Mouse (Mus musculus) G1E (cell line): ENCODE data around the gene Jdp2. TPM values are rescaled to one million over a fixed set of nuclear protein-coding genes. Genes with fewer than 3 reads are reported as not detected.

Experiments used
- ATAC-seq: 2 replicates; pipeline ENCODE4 v1.8.0; 2016; ENCODE audit warnings: mild to moderate bottlenecking; ENCODE audit not compliant: insufficient number of reproducible peaks, poor library complexity, low FRiP score, severe bottlenecking; ENCODE audit errors: extremely low read depth
- DNase-seq: peaks from one replicate; pipeline ENCODE4 v3.0.0; 2012; ENCODE audit warnings: low spot score
- H3K27me3 ChIP-seq: 2 replicates; pipeline ENCODE4 v1.6.1; 2012; ENCODE audit warnings: mild to moderate bottlenecking, low read length, inconsistent platforms; ENCODE audit not compliant: insufficient read depth
- H3K36me3 ChIP-seq: replicated peaks from 2 replicates; pipeline ENCODE3; 2012; ENCODE audit warnings: mild to moderate bottlenecking, inconsistent platforms
- H3K4me1 ChIP-seq: 2 replicates; pipeline ENCODE4 v1.6.1; 2012; ENCODE audit warnings: low read depth, low read length, inconsistent platforms, mixed read lengths; ENCODE audit not compliant: insufficient read depth
- H3K4me3 ChIP-seq: 2 replicates; pipeline ENCODE4 v1.5.1; 2012; ENCODE audit warnings: low read depth, mild to moderate bottlenecking, inconsistent platforms, low read length, moderate library complexity, mixed read lengths
- H3K9me3 ChIP-seq: replicated peaks from 2 replicates; pipeline ENCODE4 v1.6.1; 2012; ENCODE audit warnings: inconsistent platforms
- CTCF ChIP-seq: IDR thresholded peaks from 2 replicates; pipeline ENCODE4 v1.5.1; 2012; ENCODE audit warnings: low read depth, low read length, inconsistent platforms, mixed read lengths
- GATA1 ChIP-seq: IDR thresholded peaks from 2 replicates; pipeline ENCODE4 v1.6.1; 2012; ENCODE audit warnings: borderline replicate concordance, low read length, inconsistent platforms, mixed read lengths
- GATA2 ChIP-seq: IDR thresholded peaks from 2 replicates; pipeline ENCODE4 v1.6.1; 2012; ENCODE audit warnings: low read depth, low read length, inconsistent platforms, borderline replicate concordance
- POLR2AphosphoS5 ChIP-seq: IDR thresholded peaks from 2 replicates; pipeline ENCODE4 v1.6.1; 2012; ENCODE audit warnings: low read depth, low read length, inconsistent platforms; ENCODE audit not compliant: insufficient replicate concordance
- TAL1 ChIP-seq: conservative IDR thresholded peaks from 2 replicates; pipeline ENCODE4 v1.6.1; 2012; ENCODE audit warnings: low read depth, low read length, inconsistent platforms, mixed read lengths
- polyA plus RNA-seq: library from polyadenylated mRNA; stranded (reverse); fragments of >175 nt; gene quantifications from 2 replicates; pipeline ENCODE4 v1.2.3, GENCODE M21; 2012
- total RNA-seq, 2 experiments: library from RNA; stranded (forward) in 1 of 2; stranded (reverse) in 1 of 2; fragments of 200-1000 nt in 1 of 2; fragments of >200 nt in 1 of 2; fragmentation: Nextera tagmentation in 1 of 2; gene quantifications; 2 replicates each; pipeline ENCODE4 v1.2.3; 2014 to 2017

The Jdp2 gene
- total and polyA plus RNA-seq, 3 experiments, result not detected

GRCm38 (mm10) chr12:85569393-85570157 is 29.3 kb upstream of the Jdp2 start:
- H3K9me3 ChIP-seq, result no peaks in the 10 kb centered on the region
- H3K36me3 ChIP-seq, result no peaks in the 10 kb centered on the region
- TF ChIP-seq POLR2AphosphoS5, result no peak
- no peak for TF ChIP-seq CTCF
- TF ChIP-seq GATA1, result no peak
- no peak for TF ChIP-seq TAL1
- TF ChIP-seq GATA2, result no peak
- no peak overlapping the region for H3K4me3 ChIP-seq
- no peaks in the 10 kb centered on the region for H3K4me1 ChIP-seq
- no peak for ATAC-seq
- DNase-seq, result no peak
- peaks cover 31% of the 10 kb centered on the region for H3K27me3 ChIP-seq

- DNase-seq (no peak), ATAC-seq (no peak)
- Histone ChIP-seq H3K4me3 (no peak overlapping the region), H3K4me1 (no peaks in the 10 kb centered on the region), H3K27me3 (peaks cover 31% of the 10 kb centered on the region), H3K9me3 (no peaks in the 10 kb centered on the region), H3K36me3 (no peaks in the 10 kb centered on the region)
- TF ChIP-seq GATA1 (no peak), CTCF (no peak), TAL1 (no peak), POLR2AphosphoS5 (no peak), GATA2 (no peak)
Observed at GRCm38 (mm10) chr12:85570158-85570540, 28.7 kb upstream of the Jdp2 start.

GRCm38 (mm10) chr12:85571312-85571711 is 27.5 kb upstream of the Jdp2 start:
- Histone ChIP-seq H3K9me3 (no peaks in the 10 kb centered on the region), H3K4me1 (no peaks in the 10 kb centered on the region), H3K4me3 (no peak overlapping the region), H3K27me3 (peaks cover 29% of the 10 kb centered on the region), H3K36me3 (no peaks in the 10 kb centered on the region)
- TF ChIP-seq CTCF (no peak), POLR2AphosphoS5 (no peak), GATA1 (no peak), GATA2 (no peak), TAL1 (no peak)
- ATAC-seq (no peak), DNase-seq (no peak)

- Histone ChIP-seq H3K36me3 (no peaks in the 10 kb centered on the region), H3K4me1 (no peaks in the 10 kb centered on the region), H3K27me3 (peaks cover 30% of the 10 kb centered on the region), H3K9me3 (no peaks in the 10 kb centered on the region), H3K4me3 (no peak overlapping the region)
- TF ChIP-seq GATA1 (no peak), CTCF (no peak), TAL1 (no peak), POLR2AphosphoS5 (no peak), GATA2 (no peak)
- no peak for ATAC-seq
- DNase-seq, result no peak
Observed at GRCm38 (mm10) chr12:85572047-85572475, 26.8 kb upstream of the Jdp2 start.

- Histone ChIP-seq H3K4me3 (no peak overlapping the region), H3K36me3 (no peaks in the 10 kb centered on the region), H3K4me1 (no peaks in the 10 kb centered on the region), H3K27me3 (peaks cover 19% of the 10 kb centered on the region), H3K9me3 (no peaks in the 10 kb centered on the region)
- ATAC-seq, result no peak
- DNase-seq, result no peak
- TF ChIP-seq POLR2AphosphoS5 (no peak), GATA1 (no peak), CTCF (no peak), GATA2 (no peak), TAL1 (no peak)
Observed at GRCm38 (mm10) chr12:85574806-85575495, 23.9 kb upstream of the Jdp2 start.

GRCm38 (mm10) chr12:85575496-85575840 is 23.4 kb upstream of the Jdp2 start:
- H3K4me1 ChIP-seq, result no peaks in the 10 kb centered on the region
- no peak for ATAC-seq
- H3K9me3 ChIP-seq, result no peaks in the 10 kb centered on the region
- peaks cover 19% of the 10 kb centered on the region for H3K27me3 ChIP-seq
- H3K36me3 ChIP-seq, result no peaks in the 10 kb centered on the region
- no peak for TF ChIP-seq TAL1
- TF ChIP-seq GATA2, result no peak
- no peak for TF ChIP-seq POLR2AphosphoS5
- no peak overlapping the region for H3K4me3 ChIP-seq
- DNase-seq, result no peak
